Mouse (Mus musculus) left cerebral cortex, postnatal 10 days (tissue): ENCODE data around the gene Prss57. TPM values are rescaled to one million over a fixed set of nuclear protein-coding genes. Genes with fewer than 3 reads are reported as not detected.
A peak's percentile ranks its signal among the peaks of the same experiment; 100 is the strongest.

Experiments used
- DNase-seq, 2 experiments: peaks; one replicate each; pipeline ENCODE4 v3.0.0; 2021 to 2022; ENCODE audit warnings: low spot score in 2 of 2, mixed read lengths in 1 of 2; ENCODE audit errors: extremely low spot score in 1 of 2
- intact Hi-C: fragments of 180-260 bp; cut with DNase I; formaldehyde crosslinking; loops from one replicate; pipeline ENCODE4 v1.15.1; 2025
- total RNA-seq, 2 experiments: library from RNA; stranded (reverse); gene quantifications; 2 replicates each; pipeline ENCODE4 v1.2.3; 2021

The Prss57 gene
- under 1 TPM; 0.32 to 0.54 TPM for total RNA-seq

DNA sequence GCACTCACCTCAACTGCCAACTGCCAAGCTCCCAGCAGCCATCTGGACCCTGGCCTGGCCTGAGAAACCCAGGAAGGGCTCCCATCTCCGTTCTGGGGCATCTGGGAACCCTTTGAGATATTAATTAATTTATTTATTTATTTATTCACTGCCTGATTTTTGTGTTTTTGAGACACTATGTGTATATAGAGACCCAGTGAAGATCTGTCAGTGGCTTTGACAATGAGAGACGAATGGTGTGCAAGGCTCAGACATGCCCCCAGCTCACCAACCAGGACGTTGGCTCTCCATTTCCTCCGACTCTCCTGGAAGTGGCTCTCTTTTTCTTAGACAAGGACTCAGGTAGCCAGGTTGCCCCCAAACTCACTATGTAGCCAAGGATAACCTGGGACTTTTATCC is at the start of gene Prss57:
TSS of gene Prss57 (minus strand) at position 101 of the 400 bp plus-strand sequence.
- no peak for DNase-seq
- intact Hi-C loops: no loop called here

DNA sequence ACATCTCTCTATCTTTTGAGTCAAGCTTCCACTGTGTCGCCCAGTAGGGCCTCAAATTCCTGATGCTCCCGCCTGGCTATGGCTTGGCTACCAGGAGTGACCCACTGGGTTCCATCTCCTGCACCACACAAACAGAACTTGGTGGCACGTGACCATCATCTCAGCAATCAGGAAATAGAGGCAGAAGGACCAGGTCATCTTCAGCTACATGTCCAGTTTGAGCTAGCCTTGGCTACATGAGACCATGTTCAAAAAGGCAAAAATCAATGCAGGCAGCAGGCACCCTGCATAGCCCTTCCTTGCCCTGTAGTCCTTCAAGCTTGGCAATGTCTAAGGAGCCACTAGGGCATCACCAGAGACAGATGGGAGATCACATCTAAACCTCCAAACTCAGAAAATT is 49.3 kb upstream of the Prss57 start:
- DNase-seq: no peak
- intact Hi-C loops: no loop called here

DNA sequence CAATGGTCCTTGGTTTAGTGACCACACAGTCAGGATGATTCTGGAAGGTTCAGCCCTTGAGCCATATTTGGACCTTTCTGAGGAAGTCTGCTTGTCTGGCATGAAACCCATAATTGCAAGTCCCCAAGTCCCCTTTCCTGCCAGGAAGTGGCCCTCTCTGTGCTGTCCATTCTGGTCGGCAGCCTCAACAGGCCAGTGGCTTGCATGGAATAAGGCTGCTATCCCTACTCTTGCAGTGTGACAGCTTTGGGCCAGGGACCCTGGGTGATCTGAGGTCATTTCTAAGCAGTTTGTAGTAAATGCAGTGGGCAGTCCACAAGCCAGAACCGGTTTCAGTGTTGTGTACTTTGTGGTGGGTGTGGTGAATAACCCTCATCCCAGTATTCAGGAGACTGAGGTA is 47.4 kb upstream of the Prss57 start:
- intact Hi-C loops: loop anchor here (10.0 kb wide), 1 partner anchor 117 kb away; no protein-coding TSS in a partner anchor
- no peak for DNase-seq

DNA sequence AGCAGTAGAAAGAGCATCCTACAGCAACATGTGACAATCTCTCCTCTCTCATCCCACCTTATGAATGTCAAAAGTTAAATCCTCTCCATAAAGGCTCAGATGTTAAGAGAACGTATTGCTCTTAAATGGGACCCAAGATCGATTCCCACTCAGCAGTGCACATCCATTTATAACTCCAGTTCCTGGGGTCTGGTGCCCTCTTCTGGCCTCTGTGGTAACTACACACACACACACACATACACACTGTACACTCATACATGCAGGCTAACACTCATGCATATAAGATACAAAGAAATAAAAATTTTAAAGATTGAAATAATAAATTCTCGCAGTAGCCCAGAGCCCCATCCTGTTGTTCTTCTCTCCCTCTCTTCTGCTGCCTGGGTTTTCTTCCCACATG is 46.2 kb upstream of the Prss57 start:
- intact Hi-C loops: loop anchor here (10.0 kb wide), 1 partner anchor 118 kb away; no protein-coding TSS in a partner anchor
- DNase-seq: no peak

DNA sequence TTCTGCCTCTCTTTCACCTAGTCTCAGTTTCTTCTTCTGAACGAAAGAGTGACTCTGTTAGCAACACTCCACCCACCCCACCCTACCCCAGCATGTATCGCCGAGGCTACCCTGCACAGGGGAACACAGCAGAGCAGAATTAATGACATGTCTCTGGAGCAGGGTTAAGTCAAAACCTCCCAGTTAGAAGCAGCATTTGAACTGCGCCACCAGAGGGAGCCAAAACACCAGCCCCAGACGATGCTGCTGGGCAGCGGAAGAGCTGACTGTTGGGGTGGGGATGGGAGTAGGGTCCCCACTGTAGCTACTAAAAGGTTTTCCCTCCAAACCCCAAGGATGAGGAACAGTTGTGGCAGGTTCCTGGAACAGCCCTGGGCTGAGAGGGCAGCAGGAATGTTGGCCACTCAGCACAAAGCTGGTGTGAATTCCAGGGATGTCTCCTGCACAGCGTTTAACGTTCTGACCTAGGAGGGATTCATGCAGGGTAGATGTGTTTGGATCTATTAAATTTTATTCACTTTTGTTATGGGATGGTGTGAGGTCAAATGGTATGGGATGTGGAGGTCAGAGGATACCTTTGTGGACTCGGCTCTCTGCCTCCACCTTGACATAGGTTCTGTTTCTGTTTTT is 44.1 kb upstream of the Prss57 start:
- peak in 1 of 2 experiments; percentile 84 for DNase-seq
- intact Hi-C loops: loop anchor here (2.0 to 10.0 kb wide), 2 partner anchors 90 to 120 kb away; no protein-coding TSS in a partner anchor

DNA sequence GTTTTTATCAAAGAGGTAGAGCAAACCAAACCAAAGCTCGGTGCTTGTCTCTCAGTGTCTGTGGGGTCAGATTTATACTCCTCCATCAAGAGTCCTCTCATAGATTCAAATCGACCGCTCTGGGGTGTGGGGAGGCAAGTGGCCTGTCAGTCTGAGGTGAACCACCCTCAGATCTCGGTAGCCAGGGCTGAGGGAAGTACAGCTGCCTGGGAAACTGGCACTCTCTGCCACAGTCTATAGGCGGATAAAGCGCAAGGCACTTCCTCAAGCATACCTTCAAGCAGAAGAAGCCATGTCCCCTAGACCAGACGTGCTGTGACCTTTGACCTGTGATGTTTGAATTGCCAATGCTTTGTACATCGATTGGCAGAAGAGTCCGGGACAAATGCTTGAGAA is 42.0 kb upstream of the Prss57 start:
- no peak for DNase-seq
- intact Hi-C loops: loop anchor here (10.0 kb wide), 1 partner anchor 122 kb away; no protein-coding TSS in a partner anchor

DNA sequence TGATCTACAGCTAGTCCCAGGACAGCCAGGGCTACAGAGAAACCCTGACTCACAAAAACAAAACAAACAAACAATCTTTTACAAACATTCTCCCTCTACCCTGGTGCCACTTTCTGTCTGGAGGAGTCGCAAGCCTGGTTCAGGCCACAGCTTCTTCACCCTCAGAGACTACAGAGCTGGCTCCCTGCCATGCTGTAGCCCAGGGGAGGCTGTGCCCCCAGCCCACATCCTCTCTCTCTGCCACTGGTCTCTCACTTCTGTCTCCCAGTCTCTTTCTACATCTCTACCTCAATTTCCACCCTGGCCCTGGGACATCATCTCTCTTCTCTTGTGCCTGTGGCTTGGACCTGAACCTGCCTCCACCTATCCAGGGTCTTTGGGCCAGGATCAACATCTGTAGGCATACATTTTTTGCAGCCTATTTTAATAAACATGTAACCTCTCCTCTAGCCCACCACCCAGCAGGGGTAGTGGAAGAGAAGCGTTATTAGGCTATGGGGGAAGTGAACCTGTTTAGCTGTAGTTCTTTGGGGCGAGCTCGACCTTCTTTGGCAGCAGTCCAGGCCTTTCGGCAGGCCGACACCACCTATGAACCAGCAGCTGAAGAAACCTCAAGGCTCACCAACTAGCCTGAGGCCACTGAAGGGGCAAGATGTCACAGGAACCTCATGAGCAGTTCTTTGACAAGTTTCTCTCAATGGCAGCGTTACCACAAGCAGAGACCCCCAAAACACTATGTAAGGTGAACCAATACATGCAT is 41.4 kb upstream of the Prss57 start:
- intact Hi-C loops: loop anchor here (10.0 kb wide), 1 partner anchor 123 kb away; no protein-coding TSS in a partner anchor
- DNase-seq: no peak

DNA sequence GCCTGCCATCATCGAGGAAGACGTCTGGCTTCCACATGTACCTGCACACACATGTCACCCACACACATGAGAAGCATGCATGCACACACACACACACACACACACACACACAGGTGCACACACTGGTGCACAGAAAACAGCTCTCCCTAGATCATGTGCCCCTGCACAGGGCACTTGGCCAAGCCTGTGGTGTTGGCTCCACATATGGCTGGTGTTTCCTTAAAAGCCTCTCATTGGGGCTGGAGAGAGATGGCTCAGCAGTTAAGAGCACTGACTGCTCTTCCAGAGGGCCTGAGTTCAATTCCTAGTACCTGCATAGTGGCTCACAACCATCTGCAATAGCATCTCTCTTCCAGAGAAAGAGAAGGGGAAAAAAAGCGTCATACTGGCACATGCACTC is 40.8 kb upstream of the Prss57 start:
- no peak for DNase-seq
- intact Hi-C loops: loop anchor here (10.0 kb wide), 1 partner anchor 123 kb away; no protein-coding TSS in a partner anchor

DNA sequence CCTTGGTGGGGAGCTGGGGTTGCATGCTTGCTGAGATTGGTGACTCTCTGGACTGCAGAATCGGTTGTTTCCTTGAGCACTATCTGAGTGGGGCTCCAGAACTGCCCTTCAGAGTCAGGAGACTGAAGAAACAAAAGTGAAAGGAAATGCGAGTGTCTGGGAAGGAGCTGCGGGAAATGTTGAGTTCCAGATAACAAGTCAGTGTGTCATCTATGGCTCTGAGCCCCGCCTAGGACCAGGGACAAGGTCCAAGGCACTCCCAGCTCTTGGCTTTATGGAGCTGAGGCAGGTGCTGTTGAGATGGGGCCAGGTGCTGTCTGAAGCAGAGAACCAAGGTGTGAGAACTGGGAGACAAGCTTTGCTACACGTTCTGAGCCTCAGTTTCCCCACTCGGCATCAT is 33.7 kb upstream of the Prss57 start:
- intact Hi-C loops: no loop called here
- no peak for DNase-seq

DNA sequence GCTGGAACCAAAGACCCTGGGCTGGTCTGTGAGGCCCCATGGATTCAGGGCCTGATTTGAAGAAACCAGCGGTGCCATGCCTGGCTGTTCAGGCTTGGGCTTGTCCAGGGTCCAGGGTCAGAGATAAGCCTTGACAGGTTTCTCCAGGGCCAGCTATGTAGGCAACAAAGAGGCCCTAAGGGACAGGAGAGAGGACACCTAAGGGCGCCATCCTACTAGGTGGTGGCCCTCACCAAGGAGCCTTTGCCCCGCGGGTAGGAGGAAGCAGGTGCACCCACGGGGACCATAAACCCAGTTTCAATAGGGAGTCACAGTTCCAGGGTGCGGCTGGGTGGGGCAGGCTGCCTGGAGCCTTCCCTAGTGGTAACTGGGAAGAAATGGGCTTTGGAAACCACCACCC is 32.2 kb upstream of the Prss57 start:
- intact Hi-C loops: no loop called here
- DNase-seq: no peak

DNA sequence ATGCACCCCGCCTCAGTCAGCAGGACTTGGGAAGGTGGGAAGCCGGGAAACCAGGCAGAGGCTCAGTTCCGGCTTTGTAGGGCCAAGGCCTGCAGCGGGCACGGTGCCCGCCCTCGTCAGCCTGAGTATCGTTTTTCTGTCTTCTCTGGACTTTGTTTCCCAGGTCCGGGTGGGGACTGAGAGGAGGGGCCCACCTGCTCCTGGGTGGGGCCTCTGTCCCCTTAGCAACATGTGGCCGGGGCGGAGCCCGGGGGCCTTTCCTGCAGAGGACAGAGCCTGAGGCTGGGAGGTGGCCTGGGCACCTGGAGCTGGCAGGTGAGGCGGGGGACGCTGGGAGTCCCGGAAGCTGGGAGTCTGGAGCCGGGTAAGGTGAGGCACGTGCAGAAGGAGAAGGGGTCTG is 31.6 kb upstream of the Prss57 start:
- intact Hi-C loops: no loop called here
- no peak for DNase-seq

DNA sequence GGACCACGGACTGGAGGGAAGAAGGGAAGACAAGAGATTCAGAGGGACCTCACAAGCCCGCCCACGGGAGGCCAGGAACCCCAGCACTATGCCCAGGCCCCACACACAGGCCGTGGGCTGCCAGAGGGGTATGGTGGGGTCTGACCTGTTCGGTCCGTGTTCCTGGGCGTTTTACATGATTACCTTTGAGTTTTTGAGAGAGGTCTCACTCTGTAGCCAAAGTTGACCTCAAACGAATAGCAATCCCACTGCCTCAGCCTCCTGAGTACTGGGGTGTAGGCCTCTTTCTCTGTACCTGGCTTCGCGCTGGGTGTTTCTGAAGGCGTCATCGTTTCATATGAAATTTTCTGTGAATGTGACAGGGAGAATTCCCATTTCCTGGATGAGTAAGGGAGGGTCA is 31.0 kb upstream of the Prss57 start:
- intact Hi-C loops: no loop called here
- DNase-seq: no peak

DNA sequence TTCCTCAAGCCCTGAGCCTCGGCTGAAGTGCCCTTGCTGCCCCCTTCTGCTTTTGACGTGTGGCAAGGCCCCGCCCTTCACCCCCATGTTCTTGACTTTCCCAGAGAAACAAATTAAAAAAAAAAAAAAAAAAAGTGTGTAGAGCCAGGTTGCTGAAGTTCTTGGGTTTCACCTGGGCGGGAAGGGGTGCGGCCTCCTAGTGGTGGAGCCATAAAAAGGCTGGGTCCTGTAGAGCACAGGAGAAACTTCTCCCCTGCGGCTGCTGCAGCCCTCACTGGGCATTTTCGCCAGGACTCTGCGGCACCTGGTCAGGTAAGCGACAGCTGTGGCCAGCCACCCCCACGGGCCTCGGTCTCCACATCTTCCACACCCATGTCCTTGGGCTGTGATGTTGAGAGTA is 30.0 kb upstream of the Prss57 start, which contains the start of gene Misp:
TSS of gene Misp (plus strand) at position 208 of the 400 bp plus-strand sequence.
- no peak for DNase-seq
- intact Hi-C loops: no loop called here

DNA sequence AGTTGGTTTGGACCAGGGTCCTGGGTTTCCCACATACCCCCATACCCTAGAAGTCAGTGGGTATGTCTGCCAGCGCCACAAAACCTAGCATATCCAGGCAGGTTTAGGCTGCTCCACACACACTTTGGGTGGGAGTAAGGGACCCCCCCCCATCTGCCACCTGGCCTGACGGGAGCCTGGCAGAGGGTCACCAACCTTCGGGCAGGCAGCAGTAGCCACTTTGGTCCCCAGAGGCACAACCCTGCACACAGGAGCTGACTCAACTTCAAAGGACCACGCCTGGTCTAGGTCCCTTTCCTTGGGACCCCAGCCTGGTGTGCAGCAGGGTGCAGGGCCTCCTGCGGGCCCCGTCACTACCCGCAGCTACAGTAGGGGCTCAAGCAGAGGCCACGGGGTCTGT is 29.5 kb upstream of the Prss57 start:
- no peak for DNase-seq
- intact Hi-C loops: no loop called here

DNA sequence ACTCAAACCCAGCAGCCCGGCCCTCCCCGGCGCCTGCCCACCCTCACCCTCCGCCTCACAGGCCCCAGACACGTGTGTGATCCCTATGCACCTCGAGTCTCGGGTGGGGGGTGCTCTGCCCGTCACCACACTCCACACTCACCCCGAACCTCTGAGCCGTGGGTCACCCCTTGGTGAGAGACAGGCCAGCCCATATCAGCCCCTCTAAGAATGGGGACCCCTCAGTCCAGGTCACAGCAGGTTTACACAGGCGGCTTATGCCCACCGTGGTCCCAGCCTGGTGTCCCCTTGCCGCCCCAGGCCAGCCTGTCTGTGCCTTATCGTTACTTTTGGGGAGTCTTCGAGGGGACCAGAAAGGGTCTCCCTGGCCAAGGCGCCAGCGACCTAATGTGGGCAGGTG is 28.8 kb upstream of the Prss57 start:
- intact Hi-C loops: no loop called here
- DNase-seq: no peak

DNA sequence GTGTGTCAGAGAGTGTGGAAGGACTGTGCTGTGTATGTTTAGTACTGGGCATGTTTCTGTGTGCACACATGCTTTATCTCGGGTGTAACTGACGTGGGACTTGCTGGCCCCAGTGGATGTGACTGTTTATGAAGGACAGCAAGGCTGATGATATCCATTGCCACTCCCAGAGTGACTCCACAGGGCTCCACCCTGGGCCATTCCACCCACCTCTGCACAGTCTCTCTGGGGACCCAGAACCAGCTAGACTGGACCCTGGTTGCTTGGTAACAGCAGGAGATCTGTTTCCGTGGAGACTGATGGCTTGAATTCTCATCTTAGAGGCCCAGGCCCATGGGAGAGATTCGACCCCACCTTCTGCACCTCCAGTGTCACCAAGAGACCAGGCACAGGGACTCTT is 27.5 kb upstream of the Prss57 start:
- intact Hi-C loops: no loop called here
- DNase-seq: no peak

DNA sequence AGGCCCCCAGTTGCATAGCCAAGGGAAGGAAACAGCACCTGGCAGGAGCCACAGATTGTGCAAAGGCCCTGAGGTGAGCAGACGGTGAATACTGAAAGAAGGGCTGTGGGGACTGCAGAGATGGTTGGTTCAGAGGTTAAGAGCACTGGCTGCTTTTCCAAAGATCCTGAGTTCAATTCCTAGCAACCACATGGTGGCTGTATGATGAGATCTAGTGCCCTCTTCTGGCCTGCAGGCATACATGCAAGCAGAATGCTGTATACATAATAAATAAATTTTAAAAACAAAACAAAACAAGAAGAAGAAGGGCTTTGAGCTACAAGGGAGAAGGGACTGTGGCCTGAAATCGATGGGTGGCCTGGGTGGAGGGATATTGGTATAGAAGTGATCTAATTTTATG is 26.4 kb upstream of the Prss57 start:
- DNase-seq: no peak
- intact Hi-C loops: no loop called here

DNA sequence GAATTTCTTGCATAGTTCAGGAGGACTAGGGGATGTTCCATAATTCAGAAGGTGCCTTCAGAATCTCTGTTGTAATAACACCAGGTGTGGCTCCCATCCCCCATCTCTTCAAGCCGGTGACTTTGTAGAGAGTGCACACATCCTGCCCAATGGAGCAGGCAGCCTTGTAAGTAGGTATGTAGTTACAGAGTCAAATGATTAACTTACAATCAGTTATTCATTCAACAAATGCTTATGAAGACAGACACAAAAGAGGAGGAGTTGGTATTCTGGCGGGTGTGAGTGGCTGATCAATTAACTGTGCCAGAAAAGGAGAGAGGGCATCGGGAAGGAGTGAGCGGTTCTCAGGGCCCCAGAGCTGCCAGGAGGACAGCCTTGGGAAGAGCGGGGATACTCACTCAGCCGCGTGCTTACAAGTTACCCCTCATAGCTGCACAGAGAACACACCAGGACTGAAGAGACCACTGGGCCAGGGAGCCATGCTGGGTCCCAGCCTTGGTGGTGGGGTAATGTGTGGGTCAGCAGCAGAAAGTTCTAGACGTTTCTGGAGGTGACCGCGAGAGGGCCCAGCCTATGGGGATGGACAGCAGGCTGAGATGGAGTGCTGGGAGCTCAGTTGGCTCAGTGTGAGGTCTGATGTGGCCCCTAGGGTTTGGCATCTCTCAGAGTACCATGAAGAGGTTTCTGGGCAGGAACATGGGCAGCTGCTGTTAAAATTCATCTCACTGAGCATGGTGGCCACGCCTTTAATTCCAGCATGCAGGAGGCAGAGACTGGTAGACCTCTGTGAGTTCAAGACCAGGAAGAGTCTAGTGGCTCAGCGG is 25.1 kb upstream of the Prss57 start:
- intact Hi-C loops: no loop called here
- DNase-seq: no peak

DNA sequence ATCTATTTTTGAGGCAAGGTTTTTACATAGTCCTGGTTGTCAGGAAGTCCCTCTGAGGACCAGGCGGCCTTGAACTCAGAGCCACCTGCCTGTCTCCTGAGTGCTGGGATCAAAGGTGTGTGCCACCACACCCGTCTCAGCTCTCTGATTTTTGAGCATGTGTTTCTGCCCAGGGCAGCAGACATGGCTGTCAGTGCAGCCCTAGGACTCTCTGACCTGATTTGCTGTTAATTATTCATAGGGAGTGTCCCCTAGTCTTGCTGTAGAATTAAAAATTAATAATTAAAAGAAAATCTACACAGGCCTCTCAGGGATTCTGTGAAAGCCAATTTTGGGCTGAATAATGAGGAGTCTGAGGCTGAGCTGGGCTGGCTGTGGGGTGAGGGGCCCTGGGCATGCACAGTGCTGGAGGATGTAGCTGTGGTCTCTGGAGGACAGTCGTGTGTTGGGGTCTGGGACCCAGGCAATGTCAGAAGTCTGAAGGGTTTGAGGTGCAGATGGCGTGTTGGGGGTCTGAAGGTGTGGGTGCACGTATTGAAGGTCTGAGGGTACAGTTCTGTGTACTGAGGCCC is 23.6 kb upstream of the Prss57 start:
- no peak for DNase-seq
- intact Hi-C loops: no loop called here
